Mouse (Mus musculus) heart, postnatal 14 days (tissue): ENCODE measurements around the gene Naalad2. TPM values are rescaled to one million over a fixed set of nuclear protein-coding genes. Genes with fewer than 3 reads are reported as not detected.

Experiments used
- total RNA-seq, 2 experiments: library from RNA; stranded (reverse); gene quantifications; 2 replicates each; pipeline ENCODE4 v1.2.3; 2021

Gene Naalad2
- total RNA-seq, 2 experiments from 2014 or later = 14.9 to 15.3 TPM

Other genes with a start within 250 kb of the Naalad2 start
- gene Chordc1, start 110.9 kb downstream of the Naalad2 start, total RNA-seq = 10 to 100 TPM; 42.5 to 56.5 TPM
- gene Ubtfl1, start 1.4 kb upstream of the Naalad2 start, total RNA-seq = not detected
- gene Mbd3l2, start 27.7 kb upstream of the Naalad2 start, total RNA-seq = not detected
- gene Zfp558, start 75.3 kb upstream of the Naalad2 start, total RNA-seq = 1 to 10 TPM; 1.3 to 1.5 TPM
- gene Mbd3l1, start 75.4 kb upstream of the Naalad2 start, total RNA-seq = not detected